Mouse (Mus musculus) brain, embryonic 14.5 days (tissue): ENCODE results near the gene Galr2. TPM values are rescaled to one million over a fixed set of nuclear protein-coding genes. Genes with fewer than 3 reads are reported as not detected.
A peak's percentile ranks its signal among the peaks of the same experiment; 100 is the strongest.

Experiments
- DNase-seq: peaks from one replicate; pipeline ENCODE4 v3.0.0-alpha.2; 2011; ENCODE audit warnings: low read depth
- CTCF ChIP-seq: fragments of 200-500 bp; IDR thresholded peaks from 2 replicates; pipeline ENCODE4 v1.5.1; 2012; ENCODE audit warnings: inconsistent platforms, mild to moderate bottlenecking, moderate library complexity, borderline replicate concordance; ENCODE audit not compliant: insufficient read depth, insufficient read length; ENCODE audit errors: extremely low read depth
- POLR2A ChIP-seq: fragments of 200-500 bp; IDR thresholded peaks from 2 replicates; pipeline ENCODE4 v1.6.1; 2012; ENCODE audit warnings: mild to moderate bottlenecking, inconsistent platforms, borderline replicate concordance; ENCODE audit not compliant: poor library complexity, insufficient read depth, insufficient read length, severe bottlenecking; ENCODE audit errors: extremely low read depth
- polyA plus RNA-seq: library from polyadenylated mRNA; depleted of rRNA; stranded (reverse); fragments of >200 nt; gene quantifications from 2 replicates; pipeline ENCODE4 v1.2.3, GENCODE M21; 2012; rRNA removed

Galr2 gene
- polyA plus RNA-seq, 1 experiment = 0.37 TPM

DNA sequence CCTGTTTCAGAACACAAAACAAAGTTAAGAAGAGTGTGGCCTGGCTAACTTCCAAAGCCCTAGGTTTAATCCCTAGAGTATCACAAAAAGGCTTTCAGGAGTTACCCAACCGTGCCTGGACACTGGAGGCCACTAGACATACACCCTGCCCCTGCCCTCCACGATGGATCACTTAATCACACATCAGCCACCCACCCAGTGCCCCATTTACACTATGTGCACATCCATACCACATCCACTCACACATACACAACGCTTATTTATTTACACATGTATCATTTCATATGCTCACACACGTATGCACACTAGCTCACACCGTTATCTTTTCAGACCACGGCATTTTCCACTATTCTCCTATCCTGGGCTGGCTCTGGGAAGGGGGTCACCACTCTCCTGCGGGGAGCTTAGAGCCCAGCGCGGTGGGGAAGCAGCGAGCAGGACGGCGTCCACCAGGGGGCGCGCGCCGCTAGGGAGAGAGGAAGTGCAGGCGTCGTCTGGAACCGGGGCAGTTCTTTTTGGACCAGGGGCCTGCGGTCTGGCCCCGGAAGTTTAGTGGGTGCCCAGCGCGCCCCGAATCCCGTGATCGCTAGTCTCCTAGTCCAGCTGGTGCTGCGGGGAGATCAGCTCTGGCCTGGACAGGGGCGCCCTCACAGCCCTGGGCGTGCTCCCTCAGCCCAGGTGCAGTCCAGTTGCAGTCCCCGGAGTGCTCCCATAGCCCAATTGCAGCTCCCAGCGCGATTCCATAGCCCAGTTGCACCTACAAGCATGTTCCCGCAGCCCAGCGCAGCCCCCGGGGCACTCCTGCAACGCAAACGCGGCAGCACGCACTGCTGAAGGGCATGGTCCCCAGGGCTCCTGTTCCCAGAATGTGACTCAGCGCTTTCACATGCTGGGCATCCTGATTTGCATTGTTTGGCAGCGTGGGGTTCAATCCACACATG is 38.2 kb downstream of the Galr2 start:
- TF ChIP-seq POLR2A (no peak), CTCF (peak; percentile 93)
- peak; percentile 84 for DNase-seq

DNA sequence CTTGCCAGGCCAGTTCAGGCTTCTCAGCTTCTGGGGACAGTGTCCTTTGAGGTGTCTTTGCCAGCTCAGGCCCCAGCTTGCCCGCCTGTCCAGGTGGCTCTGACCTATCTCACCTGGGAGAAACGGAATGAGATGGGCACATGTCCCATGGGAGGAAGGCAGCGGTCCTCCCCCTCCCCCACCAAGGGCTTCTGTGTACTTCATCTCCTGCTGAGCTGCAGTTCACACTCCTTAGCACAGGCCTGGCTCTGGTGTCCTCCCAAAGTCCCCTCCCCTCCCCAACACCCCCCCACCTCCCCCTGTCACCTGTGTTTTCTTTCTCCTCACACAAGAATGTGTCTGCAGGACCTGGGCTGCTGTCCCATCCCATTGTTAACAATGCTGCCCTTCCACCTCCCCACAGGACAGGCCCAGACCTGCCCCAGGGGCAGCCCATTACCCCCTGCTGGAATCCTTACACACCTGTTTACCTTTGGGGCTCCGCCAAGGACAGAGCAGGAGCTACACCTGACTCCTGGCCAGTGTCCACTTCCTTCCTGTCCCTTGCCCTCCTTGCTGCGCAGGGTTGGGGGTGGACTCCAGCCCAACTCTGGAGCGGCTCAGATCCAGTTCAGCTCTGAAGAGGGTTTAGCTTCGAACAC is 46.3 kb downstream of the Galr2 start:
- no peak for DNase-seq
- TF ChIP-seq CTCF (no peak), POLR2A (no peak)

DNA sequence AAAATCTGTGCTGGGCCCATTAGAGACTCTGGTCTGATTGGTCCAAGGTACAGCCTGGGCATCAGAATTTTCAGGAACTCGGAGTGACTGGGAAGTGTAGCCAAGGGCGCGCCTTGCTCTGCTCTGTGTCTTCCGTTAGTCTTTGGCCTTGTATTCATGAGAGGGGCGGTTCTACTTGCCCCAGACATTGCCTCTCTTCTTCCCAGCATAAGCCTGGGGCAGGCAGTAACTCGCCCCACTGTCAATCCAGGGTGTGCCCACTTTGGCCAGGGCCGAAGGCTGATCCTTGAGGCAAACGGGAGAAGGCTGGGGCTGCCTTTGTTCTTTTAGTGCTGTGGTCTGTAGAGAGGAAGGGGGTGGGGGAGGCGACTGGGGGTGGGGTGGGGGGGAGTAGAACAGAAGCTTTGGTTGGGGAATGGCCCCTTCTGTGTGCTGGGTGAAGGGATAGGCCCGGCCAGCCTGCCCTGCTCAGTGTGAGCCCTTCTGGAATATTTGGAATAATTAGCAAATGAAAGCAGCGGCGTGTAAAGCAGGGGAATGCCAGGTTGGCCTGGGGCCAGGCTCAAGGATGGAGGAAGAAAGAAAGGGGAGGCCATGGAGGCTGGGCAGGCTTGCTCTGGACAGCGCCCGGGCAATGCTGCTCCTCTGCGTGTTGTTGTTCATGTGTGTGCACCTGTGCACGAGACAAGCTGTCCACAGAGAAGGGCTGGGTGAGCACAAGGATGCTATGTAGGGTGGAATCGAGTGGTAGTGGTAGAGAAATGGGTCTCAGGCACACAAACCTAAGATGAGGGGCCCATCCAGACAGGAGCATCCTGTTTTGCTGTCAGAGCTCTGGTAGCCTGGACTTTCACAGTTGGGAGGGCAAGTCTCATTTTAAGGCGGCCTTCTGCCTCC is 48.8 kb downstream of the Galr2 start:
- TF ChIP-seq CTCF (no peak), POLR2A (no peak)
- DNase-seq = peak; percentile 94

DNA sequence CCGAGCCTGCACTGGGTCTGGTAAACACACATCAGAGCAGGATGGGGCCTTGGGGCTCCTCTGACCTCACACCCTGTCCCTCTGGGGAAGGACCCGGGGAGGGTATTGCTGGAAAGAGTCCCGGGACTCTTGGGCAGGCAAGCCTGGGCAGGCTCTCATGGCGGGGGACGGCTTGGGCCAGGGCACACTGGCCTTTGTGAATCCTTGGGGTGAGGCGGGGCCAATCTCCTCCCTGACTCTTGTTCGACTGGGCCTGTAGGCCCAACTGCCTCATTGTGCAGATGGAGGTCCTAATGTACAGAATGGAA is 49.4 kb downstream of the Galr2 start:
- no peak for TF ChIP-seq CTCF
- no peak for TF ChIP-seq POLR2A
- peak; percentile 57 for DNase-seq

DNA sequence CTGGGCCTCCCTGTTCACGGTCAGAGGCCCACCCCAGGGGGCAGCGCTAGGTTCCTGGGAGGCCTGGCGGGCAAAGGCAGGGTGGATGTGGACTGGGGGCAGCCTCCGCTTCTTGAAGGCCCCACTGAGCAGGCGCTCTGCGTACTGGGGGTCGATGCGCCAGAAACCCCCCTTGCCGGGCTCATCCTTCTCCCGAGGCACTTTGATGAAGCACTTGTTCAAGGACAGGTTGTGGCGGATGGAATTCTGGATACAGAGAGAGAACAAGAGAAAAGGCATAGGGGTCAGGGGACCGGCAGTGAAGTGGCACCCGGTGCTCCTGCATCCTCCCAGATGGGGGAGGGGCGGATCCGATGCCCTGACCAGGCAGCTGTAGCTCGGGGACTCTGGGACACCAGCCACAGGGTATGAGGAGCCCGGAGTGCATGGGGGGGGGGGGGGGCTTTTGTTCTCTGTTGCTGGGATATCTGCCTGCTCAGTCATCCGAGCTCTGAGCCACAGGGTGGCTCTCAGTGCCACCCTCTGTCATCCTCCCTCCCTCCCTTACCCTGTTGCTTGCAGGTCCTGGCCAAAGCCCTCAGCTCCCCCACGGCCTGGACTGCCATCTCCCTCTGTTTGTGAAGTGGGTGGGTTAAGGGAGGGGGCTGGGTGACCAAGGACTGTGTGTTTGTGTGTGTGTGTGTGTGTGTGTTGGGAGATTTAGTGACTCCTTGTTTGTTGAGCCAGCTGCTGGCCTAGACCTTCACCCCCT is 51.7 kb downstream of the Galr2 start:
- DNase-seq = peak; percentile 87
- TF ChIP-seq POLR2A = no peak
- no peak for TF ChIP-seq CTCF

DNA sequence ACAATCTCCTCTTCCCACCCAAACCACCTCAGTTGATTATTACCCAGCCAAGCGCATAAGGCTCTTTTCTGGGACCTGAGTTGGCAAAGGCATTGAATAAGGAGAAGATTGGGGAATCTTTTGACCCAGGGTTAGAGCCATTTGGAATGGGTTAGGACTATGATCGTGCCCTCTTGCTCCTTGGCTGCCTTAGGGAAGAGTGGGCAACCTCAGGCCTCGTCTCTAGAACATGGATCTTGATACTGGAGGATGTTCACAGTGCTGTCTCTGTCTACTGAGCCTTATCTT is 52.2 kb downstream of the Galr2 start:
- TF ChIP-seq POLR2A (no peak), CTCF (no peak)
- no peak for DNase-seq

Other genes with a start within 250 kb of the Galr2 start
- 0.97 and 1.1 TPM in 2 replicates for gene Unc13d, start 203.0 kb upstream of the Galr2 start, polyA plus RNA-seq
- 142 and 148 TPM in 2 replicates for gene Wbp2, start 193.9 kb upstream of the Galr2 start, polyA plus RNA-seq
- 4.2 and 5.3 TPM in 2 replicates for gene Trim47, start 153.7 kb upstream of the Galr2 start, polyA plus RNA-seq
- gene Trim65, start 149.8 kb upstream of the Galr2 start, polyA plus RNA-seq = 2.2 and 3.4 TPM in 2 replicates
- 31.8 and 38.6 TPM in 2 replicates for gene Mrpl38, start 142.1 kb upstream of the Galr2 start, polyA plus RNA-seq
- 144 and 153 TPM in 2 replicates for gene Fbf1, start 112.8 kb upstream of the Galr2 start, polyA plus RNA-seq
- 55.6 and 64.5 TPM in 2 replicates for gene Ten1, start 82.1 kb upstream of the Galr2 start, polyA plus RNA-seq
- 72.1 and 78.9 TPM in 2 replicates for gene Acox1, start 81.9 kb upstream of the Galr2 start, polyA plus RNA-seq
- 0.67 and 0.96 TPM in 2 replicates for gene Evpl, start 42.9 kb upstream of the Galr2 start, polyA plus RNA-seq
- gene Srp68, start 6.7 kb upstream of the Galr2 start, polyA plus RNA-seq = 68.6 and 69.3 TPM in 2 replicates
- 96.1 and 112 TPM in 2 replicates for gene Exoc7, start 26.3 kb downstream of the Galr2 start, polyA plus RNA-seq
- gene Foxj1, start 54.5 kb downstream of the Galr2 start, polyA plus RNA-seq = 22.2 and 29.7 TPM in 2 replicates
- 59.5 and 97.3 TPM in 2 replicates for gene Rnf157, start 132.1 kb downstream of the Galr2 start, polyA plus RNA-seq
- gene Ubald2, start 153.2 kb downstream of the Galr2 start, polyA plus RNA-seq = 203 and 296 TPM in 2 replicates
- 0.14 and 0.15 TPM in 2 replicates for gene Qrich2, start 185.3 kb downstream of the Galr2 start, polyA plus RNA-seq
- 120 and 132 TPM in 2 replicates for gene Prpsap1, start 213.3 kb downstream of the Galr2 start, polyA plus RNA-seq
- gene Sphk1, start 250.0 kb downstream of the Galr2 start, polyA plus RNA-seq = 2.4 and 3.6 TPM in 2 replicates